Mouse (Mus musculus) megakaryocyte progenitor cell, adult 5-6 weeks (primary cell): ENCODE data around the gene Clic4. TPM values are rescaled to one million over a fixed set of nuclear protein-coding genes. Genes with fewer than 3 reads are reported as not detected.
A peak's percentile ranks its signal among the peaks of the same experiment; 100 is the strongest.

Experiments used
- ATAC-seq: replicated peaks from 2 replicates; pipeline ENCODE4 v1.8.0; 2016; ENCODE audit warnings: mild to moderate bottlenecking, moderate TSS enrichment, inconsistent platforms; ENCODE audit not compliant: poor library complexity
- total RNA-seq, 2 experiments: library from RNA; stranded (forward) in 1 of 2; stranded (reverse) in 1 of 2; fragments of 157-497, 149-512 nt in 1 of 2; fragments of 200-1000 nt in 1 of 2; gene quantifications; 2 replicates each; pipeline versions ENCODE4 v1.2.3 to v1.2.4; 2015 to 2017

The Clic4 gene
- total RNA-seq, 2 experiments from 2014 or later = 29.9 to 34.1 TPM

- ATAC-seq = no peak
Measured at GRCm38 (mm10) chr4:135258521-135258920, 14.1 kb downstream of the Clic4 start.

- no peak for ATAC-seq
Measured at GRCm38 (mm10) chr4:135257881-135258476, 14.6 kb downstream of the Clic4 start.

- peak; percentile 69 for ATAC-seq
Measured at GRCm38 (mm10) chr4:135256536-135257450, 15.8 kb downstream of the Clic4 start.

- 0 out of 2 replicates have a peak, but pooled peaks have one; percentile 10 for ATAC-seq
Measured at GRCm38 (mm10) chr4:135254770-135255169, 17.8 kb downstream of the Clic4 start.

GRCm38 (mm10) chr4:135254321-135254720 lies 18.3 kb downstream of the Clic4 start:
- peak; percentile 65 for ATAC-seq

- ATAC-seq = no peak
Measured at GRCm38 (mm10) chr4:135253239-135254039, 19.2 kb downstream of the Clic4 start.

- no peak for ATAC-seq
Measured at GRCm38 (mm10) chr4:135251801-135252200, 20.8 kb downstream of the Clic4 start.

- 0 out of 2 replicates have a peak, but pooled peaks have one; percentile 34 for ATAC-seq
Measured at GRCm38 (mm10) chr4:135248250-135249018, 24.2 kb downstream of the Clic4 start.

GRCm38 (mm10) chr4:135246866-135247756 lies 25.5 kb downstream of the Clic4 start:
- ATAC-seq = no peak

GRCm38 (mm10) chr4:135246444-135246843 lies 26.2 kb downstream of the Clic4 start:
- ATAC-seq = no peak

GRCm38 (mm10) chr4:135245841-135246240 lies 26.8 kb downstream of the Clic4 start:
- no peak for ATAC-seq

- peak; percentile 45 for ATAC-seq
Measured at GRCm38 (mm10) chr4:135244335-135244734, 28.3 kb downstream of the Clic4 start.

- 0 out of 2 replicates have a peak, but pooled peaks have one; percentile 12 for ATAC-seq
Measured at GRCm38 (mm10) chr4:135242913-135243541, 29.6 kb downstream of the Clic4 start.

GRCm38 (mm10) chr4:135242383-135242782 lies 30.2 kb downstream of the Clic4 start:
- ATAC-seq = no peak

- ATAC-seq = no peak
Measured at GRCm38 (mm10) chr4:135241669-135242068, 30.9 kb downstream of the Clic4 start.

- ATAC-seq = peak; percentile 38; the same call in 1 of the 2 replicates
Measured at GRCm38 (mm10) chr4:135241106-135241505, 31.5 kb downstream of the Clic4 start.

- ATAC-seq = no peak
Measured at GRCm38 (mm10) chr4:135240329-135240728, 32.3 kb downstream of the Clic4 start.

GRCm38 (mm10) chr4:135238706-135239510 lies 33.7 kb downstream of the Clic4 start:
- ATAC-seq = peak; percentile 88
